Mouse (Mus musculus): Measurements from ENCODE around the gene Pold1.

- TF ChIP-seq CTCF (IDR thresholded peaks at IDR 0.05; ENCODE audit: borderline replicate concordance, extremely low read depth, insufficient read depth, insufficient read length): no peak
- no peak for TF ChIP-seq POLR2A (IDR thresholded peaks at IDR 0.05; ENCODE audit: borderline replicate concordance, extremely low read depth, insufficient read depth, insufficient read length, poor library complexity, severe bottlenecking)
Measured at GRCm38 (mm10) chr7:44496771-44497109, 51.9 kb downstream of the Pold1 start.
